Mouse (Mus musculus) olfactory bulb, adult 2 months (tissue): Measurements from ENCODE around the gene Fggy.

ENCODE experiments used
- CTCF ChIP-seq: fragments of 200-500 bp; IDR thresholded peaks from 2 replicates; pipeline ENCODE4 v1.5.1; 2012; ENCODE audit warnings: low read depth, mild to moderate bottlenecking, low read length, moderate library complexity; ENCODE audit not compliant: insufficient read depth
- POLR2A ChIP-seq: fragments of 200-500 bp; IDR thresholded peaks from 2 replicates; pipeline ENCODE4 v1.6.1; 2012; ENCODE audit warnings: mild to moderate bottlenecking, low read depth, low read length, moderate library complexity; ENCODE audit not compliant: insufficient read depth

DNA sequence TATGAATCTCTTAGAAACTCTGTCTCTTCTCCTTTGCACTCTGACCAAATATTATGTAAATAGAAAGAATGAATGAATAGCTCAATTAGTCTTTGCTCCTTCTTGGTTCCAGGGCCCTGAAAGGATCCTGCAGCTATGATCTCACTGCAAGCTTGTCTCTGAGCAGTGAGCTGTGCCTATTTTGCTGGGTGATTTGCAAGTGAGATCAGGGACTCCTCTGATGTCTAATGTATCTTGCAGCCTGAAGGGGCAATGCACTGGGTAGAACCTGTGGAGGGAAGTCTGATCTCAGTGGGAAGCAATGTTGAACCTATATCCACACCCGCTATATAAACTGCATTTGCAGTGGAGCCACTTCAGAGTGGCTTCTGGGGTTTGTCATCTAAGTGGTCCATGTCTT is 53.4 kb downstream of the Fggy start:
- no peak for TF ChIP-seq POLR2A
- TF ChIP-seq CTCF = no peak
